Mouse (Mus musculus): ENCODE data around the gene Gjb4. TPM values are rescaled to one million over a fixed set of nuclear protein-coding genes. Genes with fewer than 3 reads are reported as not detected.
A peak's percentile ranks its signal among the peaks of the same experiment; 100 is the strongest.

Gjb4 gene
- total RNA-seq (2014; rRNA removed; ENCODE audit: low replicate concordance): not detected in 2 replicates
- polyA plus RNA-seq (2015; fragmentation: Nextera tagmentation; extraction: Ambion mirVana): not detected in 2 replicates

DNA sequence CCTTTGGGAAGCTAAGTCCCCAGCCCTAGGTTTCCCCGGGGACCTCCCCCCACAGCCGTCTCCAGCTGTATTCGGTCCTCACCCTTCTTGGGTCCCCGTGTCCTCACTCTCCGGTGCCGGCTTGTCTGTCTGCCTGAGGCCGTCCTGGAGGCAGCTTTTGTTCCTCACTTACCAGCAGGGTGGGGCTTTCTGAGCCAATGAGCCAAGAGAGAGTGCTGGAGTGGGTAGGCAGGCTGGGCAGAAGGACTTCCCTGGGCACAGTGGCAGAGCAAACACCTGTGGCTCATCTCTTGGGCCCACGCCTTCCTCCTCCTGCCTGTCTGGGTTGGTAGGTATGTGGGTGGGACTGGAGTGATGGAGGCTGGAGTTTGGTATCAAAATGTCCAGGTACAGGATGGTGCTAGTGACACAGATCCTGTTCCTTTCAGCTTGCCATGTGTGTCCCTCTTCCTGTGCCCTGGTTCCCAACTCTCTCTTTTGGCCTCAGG, at the start of gene Gjb4:
TSS of gene Gjb4 (minus strand) at position 131 of the 488 bp plus-strand sequence.
- 63% methylated on average over 8 of the region's 8 CpGs for WGBS
- no peak for TF ChIP-seq CTCF (IDR thresholded peaks at IDR 0.05; ENCODE audit: low read depth)
- H3K9me3 ChIP-seq (replicated peaks; ENCODE audit: control insufficient read depth, low read length): no peaks in the 10 kb centered on the region
- no peak for ATAC-seq (ENCODE audit: insufficient read depth, low read depth)
- H3K27ac ChIP-seq (ENCODE audit: low read depth): no peak within 1 kb of the TSS
- H3K27me3 ChIP-seq (ENCODE audit: control insufficient read depth, insufficient read depth, low read length): no peaks in the 10 kb centered on the region; the same call in 1 of the 2 replicates
- H3K9ac ChIP-seq (replicated peaks; ENCODE audit: low read depth, low read length): no peak within 1 kb of the TSS
- H3K4me3 ChIP-seq (ENCODE audit: low read depth, low read length): no peak within 1 kb of the TSS
- H3K4me2 ChIP-seq (ENCODE audit: low read depth, low read length): no peak within 1 kb of the TSS
- H3K36me3 ChIP-seq (replicated peaks; ENCODE audit: control insufficient read depth, insufficient read depth, low read length): no peaks in the 10 kb centered on the region
- DNase-seq (ENCODE audit: low spot score): no peak
- no peaks in the 10 kb centered on the region for H3K4me1 ChIP-seq (ENCODE audit: control insufficient read depth, insufficient read depth)

DNA sequence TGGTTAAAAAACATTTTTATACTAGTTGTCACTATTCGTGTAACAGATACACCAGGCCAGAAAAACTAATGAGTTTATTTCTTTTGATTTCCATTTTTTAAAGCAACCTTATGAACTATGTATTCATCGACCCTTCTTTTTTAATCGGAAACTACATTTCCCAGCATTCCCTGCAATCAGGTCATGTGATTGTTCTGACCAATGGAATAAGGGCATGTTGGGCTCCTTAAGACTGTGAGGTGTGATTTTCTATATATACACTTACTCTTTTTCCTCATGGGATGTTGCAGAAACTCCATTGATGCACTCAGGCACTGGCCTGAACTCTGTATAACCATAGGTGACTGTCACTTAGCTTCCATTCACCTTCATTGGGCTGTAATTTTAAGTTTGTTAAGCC, 48.7 kb upstream of the Gjb4 start:
- ATAC-seq (ENCODE audit: insufficient read depth, low read depth) (no peak), DNase-seq (ENCODE audit: low spot score) (no peak)
- Histone ChIP-seq H3K9ac (replicated peaks; ENCODE audit: low read depth, low read length) (no peak overlapping the region), H3K4me1 (ENCODE audit: control insufficient read depth, insufficient read depth) (no peaks in the 10 kb centered on the region; the same call in 1 of the 2 replicates), H3K36me3 (replicated peaks; ENCODE audit: control insufficient read depth, insufficient read depth, low read length) (no peaks in the 10 kb centered on the region), H3K27ac (ENCODE audit: low read depth) (no peak overlapping the region), H3K9me3 (replicated peaks; ENCODE audit: control insufficient read depth, low read length) (no peaks in the 10 kb centered on the region), H3K4me3 (ENCODE audit: low read depth, low read length) (no peak overlapping the region), H3K4me2 (ENCODE audit: low read depth, low read length) (no peak overlapping the region), H3K27me3 (ENCODE audit: control insufficient read depth, insufficient read depth, low read length) (no peaks in the 10 kb centered on the region)
- TF ChIP-seq CTCF (IDR thresholded peaks at IDR 0.05; ENCODE audit: low read depth): no peak
- TF ChIP-seq EP300 (IDR thresholded peaks at IDR 0.05; ENCODE audit: low read depth): no peak
- 65% methylated on average over 3 of the region's 3 CpGs for WGBS

DNA sequence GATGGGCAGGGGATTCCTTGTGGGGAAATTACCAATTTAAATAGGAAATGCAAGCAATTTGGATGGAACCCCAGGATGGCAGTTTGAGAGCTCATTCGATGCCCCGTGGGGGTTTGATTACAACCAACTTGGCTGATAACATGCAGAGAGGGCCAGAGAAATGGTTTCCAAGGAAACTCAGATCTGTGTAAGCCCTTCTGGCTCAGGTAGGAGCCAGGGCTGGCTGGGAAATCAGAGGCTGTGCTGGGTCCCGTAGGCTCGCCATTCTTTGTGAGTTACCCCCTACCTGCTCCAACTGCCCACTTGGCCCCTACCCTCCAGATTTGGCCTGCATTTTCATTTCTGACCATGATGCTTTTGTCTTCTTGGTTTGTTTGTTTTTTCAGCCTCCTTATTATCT, 48.3 kb upstream of the Gjb4 start:
- H3K4me3 ChIP-seq (ENCODE audit: low read depth, low read length): no peak overlapping the region
- H3K9ac ChIP-seq (replicated peaks; ENCODE audit: low read depth, low read length): no peak overlapping the region
- no peaks in the 10 kb centered on the region for H3K36me3 ChIP-seq (replicated peaks; ENCODE audit: control insufficient read depth, insufficient read depth, low read length)
- TF ChIP-seq CTCF (IDR thresholded peaks at IDR 0.05; ENCODE audit: low read depth) (no peak), EP300 (IDR thresholded peaks at IDR 0.05; ENCODE audit: low read depth) (no peak)
- no peaks in the 10 kb centered on the region for H3K27me3 ChIP-seq (ENCODE audit: control insufficient read depth, insufficient read depth, low read length)
- no peaks in the 10 kb centered on the region; the same call in 1 of the 2 replicates for H3K4me1 ChIP-seq (ENCODE audit: control insufficient read depth, insufficient read depth)
- no peak overlapping the region for H3K27ac ChIP-seq (ENCODE audit: low read depth)
- WGBS: 80% methylated on average over 4 of the region's 4 CpGs
- H3K4me2 ChIP-seq (ENCODE audit: low read depth, low read length): no peak overlapping the region
- H3K9me3 ChIP-seq (replicated peaks; ENCODE audit: control insufficient read depth, low read length): no peaks in the 10 kb centered on the region
- ATAC-seq (ENCODE audit: insufficient read depth, low read depth) (no peak), DNase-seq (ENCODE audit: low spot score) (no peak)

DNA sequence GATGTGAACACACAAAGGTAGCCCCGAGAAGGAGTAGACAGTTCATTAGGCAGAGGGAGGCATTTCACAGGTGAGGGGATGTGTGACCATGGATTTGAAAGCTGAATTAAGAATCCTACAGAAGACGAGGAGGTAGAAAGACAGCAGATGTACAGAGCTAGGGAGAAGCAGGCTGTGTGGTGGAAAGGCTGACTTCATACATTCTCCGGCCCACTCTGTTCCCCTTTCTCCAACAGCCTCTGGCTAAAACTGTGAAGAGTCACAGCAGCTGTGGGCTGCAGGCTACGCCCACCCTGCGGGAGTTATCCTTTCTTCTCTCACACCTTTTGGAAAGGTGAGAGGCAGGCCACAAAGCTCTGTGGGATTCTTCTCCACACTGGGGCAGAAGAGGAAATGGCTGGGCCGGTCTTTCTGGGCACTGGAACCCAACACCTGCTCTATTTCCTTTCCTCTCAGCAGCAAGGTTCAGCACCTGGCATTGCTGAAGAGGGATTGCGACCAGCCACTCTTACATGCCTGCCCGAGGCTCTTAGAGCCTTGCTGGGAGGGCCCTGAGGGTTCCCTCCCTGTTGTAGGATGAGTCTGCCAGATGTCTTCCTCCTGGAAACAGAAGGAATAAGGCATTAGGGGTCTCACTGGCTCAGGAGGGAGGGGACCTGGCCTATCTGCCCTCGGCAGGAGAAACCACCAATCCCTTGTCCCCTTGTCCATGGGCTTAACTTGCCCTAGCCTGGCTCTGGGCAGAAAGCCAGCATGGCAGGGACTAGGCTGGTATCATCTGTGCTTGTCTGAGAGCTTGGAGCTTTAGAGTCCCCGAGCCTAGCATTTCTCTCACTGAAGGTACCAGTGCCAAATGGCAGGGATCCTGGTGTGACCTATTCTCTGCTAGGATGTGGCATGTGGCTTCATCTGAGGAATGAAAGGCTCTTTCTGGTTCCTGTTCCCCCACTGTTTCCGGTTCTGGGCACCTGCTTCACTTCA, 46.6 kb upstream of the Gjb4 start:
- no peak overlapping the region for H3K9ac ChIP-seq (replicated peaks; ENCODE audit: low read depth, low read length)
- peak; percentile 20 for DNase-seq (ENCODE audit: low spot score)
- H3K4me2 ChIP-seq (ENCODE audit: low read depth, low read length): no peak overlapping the region
- no peaks in the 10 kb centered on the region for H3K27me3 ChIP-seq (ENCODE audit: control insufficient read depth, insufficient read depth, low read length)
- no peaks in the 10 kb centered on the region for H3K36me3 ChIP-seq (replicated peaks; ENCODE audit: control insufficient read depth, insufficient read depth, low read length)
- 38% methylated on average over 11 of the region's 11 CpGs for WGBS
- H3K4me3 ChIP-seq (ENCODE audit: low read depth, low read length): no peak overlapping the region
- H3K9me3 ChIP-seq (replicated peaks; ENCODE audit: control insufficient read depth, low read length): no peaks in the 10 kb centered on the region
- no peak for TF ChIP-seq CTCF (IDR thresholded peaks at IDR 0.05; ENCODE audit: low read depth)
- no peak for TF ChIP-seq EP300 (IDR thresholded peaks at IDR 0.05; ENCODE audit: low read depth)
- peak; percentile 72 for ATAC-seq (ENCODE audit: insufficient read depth, low read depth)
- no peak overlapping the region for H3K27ac ChIP-seq (ENCODE audit: low read depth)
- no peaks in the 10 kb centered on the region; the same call in 1 of the 2 replicates for H3K4me1 ChIP-seq (ENCODE audit: control insufficient read depth, insufficient read depth)

DNA sequence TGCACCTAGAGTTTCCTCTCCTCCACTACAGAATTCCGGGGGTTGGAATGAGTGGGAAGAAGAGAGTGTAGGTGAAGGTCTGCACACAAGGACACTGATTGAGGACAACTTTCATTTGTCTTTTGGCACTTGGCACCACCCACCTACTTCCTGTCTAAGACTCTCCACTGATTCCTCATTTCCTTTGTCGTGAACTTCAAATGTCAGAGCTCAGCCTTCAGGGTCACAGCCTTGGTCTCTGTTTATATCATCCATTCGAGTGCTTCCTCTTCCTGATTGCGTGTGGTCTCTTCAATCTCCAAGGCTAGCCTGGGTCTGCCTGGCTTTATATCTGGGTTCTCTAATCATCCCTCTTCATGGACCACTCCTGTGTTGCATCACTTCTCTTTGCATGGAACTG, 41.7 kb upstream of the Gjb4 start:
- no peak overlapping the region for H3K9ac ChIP-seq (replicated peaks; ENCODE audit: low read depth, low read length)
- no peak for ATAC-seq (ENCODE audit: insufficient read depth, low read depth)
- H3K27me3 ChIP-seq (ENCODE audit: control insufficient read depth, insufficient read depth, low read length): no peaks in the 10 kb centered on the region
- H3K27ac ChIP-seq (ENCODE audit: low read depth): no peak overlapping the region
- no peak overlapping the region for H3K4me2 ChIP-seq (ENCODE audit: low read depth, low read length)
- no peak overlapping the region for H3K4me3 ChIP-seq (ENCODE audit: low read depth, low read length)
- no peaks in the 10 kb centered on the region for H3K9me3 ChIP-seq (replicated peaks; ENCODE audit: control insufficient read depth, low read length)
- TF ChIP-seq EP300 (IDR thresholded peaks at IDR 0.05; ENCODE audit: low read depth) (no peak), CTCF (IDR thresholded peaks at IDR 0.05; ENCODE audit: low read depth) (no peak)
- no peaks in the 10 kb centered on the region for H3K4me1 ChIP-seq (ENCODE audit: control insufficient read depth, insufficient read depth)
- no peaks in the 10 kb centered on the region for H3K36me3 ChIP-seq (replicated peaks; ENCODE audit: control insufficient read depth, insufficient read depth, low read length)
- DNase-seq (ENCODE audit: low spot score): no peak
- WGBS: 41% methylated on average over 4 of the region's 4 CpGs

All from heart, postnatal 0 days (tissue).